Mouse (Mus musculus) intestine, postnatal 0 days (tissue): ENCODE results near the gene Cdkal1. TPM values are rescaled to one million over a fixed set of nuclear protein-coding genes. Genes with fewer than 3 reads are reported as not detected.

Experiments
- ATAC-seq: fragments of 200-750 bp; cut with Nextera tagmentation; 2 replicates; pipeline ENCODE4 v1.8.0; 2017; ENCODE audit warnings: mild to moderate bottlenecking, moderate TSS enrichment, moderate library complexity
- H3K27ac ChIP-seq: fragments of 300-500 bp; sonication (generic); 2 replicates; pipeline ENCODE4 v1.5.1; 2014; ENCODE audit warnings: mild to moderate bottlenecking, low read depth, low read length, moderate library complexity
- H3K27me3 ChIP-seq: fragments of 300-500 bp; sonication (generic); replicated peaks from 2 replicates; pipeline ENCODE4 v1.6.1; 2014; ENCODE audit warnings: low read length, mixed read lengths; ENCODE audit not compliant: control insufficient read depth, insufficient read depth
- H3K36me3 ChIP-seq: fragments of 300-500 bp; sonication (generic); 2 replicates; pipeline ENCODE4 v1.6.1; 2014; ENCODE audit warnings: mild to moderate bottlenecking, moderate library complexity; ENCODE audit not compliant: control insufficient read depth, insufficient read depth
- H3K4me1 ChIP-seq: fragments of 300-500 bp; sonication (generic); replicated peaks from 2 replicates; pipeline ENCODE4 v1.6.1; 2014; ENCODE audit warnings: antibody characterized with exemption, low read length, mixed read lengths; ENCODE audit not compliant: control insufficient read depth, insufficient read depth
- H3K4me2 ChIP-seq: fragments of 300-500 bp; sonication (generic); replicated peaks from 2 replicates; pipeline ENCODE4 v1.6.1; 2014; ENCODE audit warnings: low read depth, mild to moderate bottlenecking, moderate library complexity
- H3K4me3 ChIP-seq: fragments of 300-500 bp; sonication (generic); 2 replicates; pipeline ENCODE4 v1.5.1; 2014; ENCODE audit warnings: low read depth, low read length
- H3K9ac ChIP-seq: fragments of 300-500 bp; sonication (generic); 2 replicates; pipeline ENCODE4 v1.6.1; 2014; ENCODE audit warnings: mild to moderate bottlenecking, low read depth, low read length
- H3K9me3 ChIP-seq: fragments of 300-500 bp; sonication (generic); 2 replicates; pipeline ENCODE4 v1.6.1; 2016; ENCODE audit warnings: mixed run types; ENCODE audit not compliant: control insufficient read depth
- CTCF ChIP-seq: sonication (generic); IDR thresholded peaks from 2 replicates; pipeline ENCODE4 v1.5.1; 2016; ENCODE audit warnings: low read depth, mild to moderate bottlenecking, control low read depth, antibody characterized with exemption, moderate library complexity
- WGBS: fragments of 180-500 bp; shearing (Covaris S2); extraction: QIAGEN DNeasy Blood & Tissue Kit; methylation state at CpG from one replicate; pipeline ENCODE4 v1.1.7; 2014; 5-methylcytosine and 5-hydroxymethylcytosine counted together
- polyA plus RNA-seq: library from polyadenylated mRNA; unstranded; fragments of >200 nt; fragmentation: Nextera tagmentation; extraction: Ambion mirVana; gene quantifications from 2 replicates; pipeline ENCODE4 v1.2.1, GENCODE M21; 2015

Cdkal1 gene
- polyA plus RNA-seq, 1 experiment from 2014 or later: 13.5 TPM

- H3K36me3 ChIP-seq: 0 out of 2 replicates have a peak, but pooled peaks cover 4% of the 10 kb centered on the region
- H3K4me3 ChIP-seq: no peak overlapping the region
- no peak for ATAC-seq
- H3K4me2 ChIP-seq: no peak overlapping the region
- no peaks in the 10 kb centered on the region for H3K4me1 ChIP-seq
- no peak overlapping the region for H3K27ac ChIP-seq
- H3K9ac ChIP-seq: no peak overlapping the region
- TF ChIP-seq CTCF: no peak
- no peaks in the 10 kb centered on the region for H3K27me3 ChIP-seq
- WGBS: 85% methylated on average over 9 of the region's 9 CpGs
- no peaks in the 10 kb centered on the region for H3K9me3 ChIP-seq
Measured at GRCm38 (mm10) chr13:29555160-29555785, 300.2 kb downstream of the Cdkal1 start.

GRCm38 (mm10) chr13:29553792-29554191 lies 301.7 kb downstream of the Cdkal1 start:
- H3K4me3 ChIP-seq: no peak overlapping the region
- no peak for TF ChIP-seq CTCF
- H3K4me1 ChIP-seq: no peaks in the 10 kb centered on the region
- no peak overlapping the region for H3K27ac ChIP-seq
- no peaks in the 10 kb centered on the region for H3K9me3 ChIP-seq
- no peak overlapping the region for H3K9ac ChIP-seq
- H3K36me3 ChIP-seq: 0 out of 2 replicates have a peak, but pooled peaks cover 4% of the 10 kb centered on the region
- ATAC-seq: no peak
- H3K27me3 ChIP-seq: no peaks in the 10 kb centered on the region
- no peak overlapping the region for H3K4me2 ChIP-seq

- H3K4me1 ChIP-seq: no peaks in the 10 kb centered on the region
- H3K27ac ChIP-seq: no peak overlapping the region
- no peaks in the 10 kb centered on the region for H3K9me3 ChIP-seq
- no peak for TF ChIP-seq CTCF
- ATAC-seq: no peak
- no peak overlapping the region for H3K4me2 ChIP-seq
- H3K4me3 ChIP-seq: no peak overlapping the region
- no peak overlapping the region for H3K9ac ChIP-seq
- 0 out of 2 replicates have a peak, but pooled peaks cover 4% of the 10 kb centered on the region for H3K36me3 ChIP-seq
- no peaks in the 10 kb centered on the region for H3K27me3 ChIP-seq
- 71% methylated on average over 5 of the region's 5 CpGs for WGBS
Measured at GRCm38 (mm10) chr13:29552322-29552870, 303.1 kb downstream of the Cdkal1 start.

- WGBS: 60% methylated on average over 1 of the region's 1 CpGs
- Histone ChIP-seq H3K36me3 (0 out of 2 replicates have a peak, but pooled peaks cover 4% of the 10 kb centered on the region), H3K4me1 (no peaks in the 10 kb centered on the region), H3K27ac (no peak overlapping the region), H3K9ac (no peak overlapping the region), H3K4me2 (no peak overlapping the region), H3K9me3 (no peaks in the 10 kb centered on the region), H3K27me3 (no peaks in the 10 kb centered on the region), H3K4me3 (no peak overlapping the region)
- TF ChIP-seq CTCF: no peak
- ATAC-seq: no peak
Measured at GRCm38 (mm10) chr13:29550886-29551285, 304.6 kb downstream of the Cdkal1 start.

- Histone ChIP-seq H3K4me3 (no peak overlapping the region), H3K9me3 (no peaks in the 10 kb centered on the region), H3K9ac (no peak overlapping the region), H3K4me2 (no peak overlapping the region), H3K4me1 (no peaks in the 10 kb centered on the region), H3K36me3 (0 out of 2 replicates have a peak, but pooled peaks cover 4% of the 10 kb centered on the region), H3K27ac (no peak overlapping the region), H3K27me3 (no peaks in the 10 kb centered on the region)
- no peak for ATAC-seq
- no peak for TF ChIP-seq CTCF
- WGBS: 94% methylated on average over 6 of the region's 6 CpGs
Measured at GRCm38 (mm10) chr13:29550203-29550602, 305.3 kb downstream of the Cdkal1 start.

GRCm38 (mm10) chr13:29549761-29550160 lies 305.7 kb downstream of the Cdkal1 start:
- no peak for ATAC-seq
- Histone ChIP-seq H3K36me3 (0 out of 2 replicates have a peak, but pooled peaks cover 4% of the 10 kb centered on the region), H3K9me3 (no peaks in the 10 kb centered on the region), H3K27me3 (no peaks in the 10 kb centered on the region), H3K27ac (no peak overlapping the region), H3K4me2 (no peak overlapping the region), H3K9ac (no peak overlapping the region), H3K4me3 (no peak overlapping the region), H3K4me1 (no peaks in the 10 kb centered on the region)
- WGBS: 51% methylated on average over 2 of the region's 2 CpGs
- no peak for TF ChIP-seq CTCF
